Mouse (Mus musculus) stomach, embryonic 16.5 days (tissue): ENCODE measurements around the gene Eif4h. TPM values are rescaled to one million over a fixed set of nuclear protein-coding genes. Genes with fewer than 3 reads are reported as not detected.
A peak's percentile ranks its signal among the peaks of the same experiment; 100 is the strongest.
"Not testable (repeated sequence)": the region's sequence is repeated elsewhere in the genome, so short reads cannot be mapped to it uniquely, and the experiment has no call there.

Experiments used
- ATAC-seq: fragments of 200-750 bp; cut with Nextera tagmentation; 2 replicates; pipeline ENCODE4 v1.8.0; 2017; ENCODE audit warnings: moderate number of reproducible peaks, moderate TSS enrichment; ENCODE audit not compliant: insufficient read depth, low FRiP score
- H3K27ac ChIP-seq: fragments of 300-500 bp; sonication (generic); 2 replicates; pipeline ENCODE4 v1.5.1; 2014; ENCODE audit warnings: low read length
- H3K27me3 ChIP-seq: fragments of 300-500 bp; sonication (generic); 2 replicates; pipeline ENCODE4 v1.6.1; 2014; ENCODE audit warnings: low read length, control low read depth, mixed read lengths; ENCODE audit not compliant: control insufficient read depth, insufficient read depth
- H3K36me3 ChIP-seq: fragments of 300-500 bp; sonication (generic); 2 replicates; pipeline ENCODE4 v1.6.1; 2014; ENCODE audit warnings: low read length; ENCODE audit not compliant: control insufficient read depth, insufficient read depth
- H3K4me1 ChIP-seq: fragments of 300-500 bp; sonication (generic); 2 replicates; pipeline ENCODE4 v1.6.1; 2014; ENCODE audit warnings: low read length, control low read depth, mixed read lengths; ENCODE audit not compliant: control insufficient read depth, insufficient read depth
- H3K4me2 ChIP-seq: fragments of 300-500 bp; sonication (generic); 2 replicates; pipeline ENCODE4 v1.6.1; 2014; ENCODE audit warnings: low read depth, low read length, mixed read lengths
- H3K4me3 ChIP-seq: fragments of 300-500 bp; sonication (generic); replicated peaks from 2 replicates; pipeline ENCODE4 v1.5.1; 2014; ENCODE audit warnings: mild to moderate bottlenecking, low read length
- H3K9ac ChIP-seq: fragments of 300-500 bp; sonication (generic); 2 replicates; pipeline ENCODE4 v1.6.1; 2014; ENCODE audit warnings: low read length
- H3K9me3 ChIP-seq: fragments of 300-500 bp; sonication (generic); replicated peaks from 2 replicates; pipeline ENCODE4 v1.6.1; 2016; ENCODE audit warnings: low read length, control low read depth; ENCODE audit not compliant: control insufficient read depth
- WGBS: fragments of 180-500 bp; shearing (Covaris S2); extraction: QIAGEN DNeasy Blood & Tissue Kit; methylation state at CpG from one replicate; pipeline ENCODE4 v1.1.7; 2014; 5-methylcytosine and 5-hydroxymethylcytosine counted together
- polyA plus RNA-seq: library from polyadenylated mRNA; unstranded; fragments of >200 nt; fragmentation: Nextera tagmentation; extraction: Ambion mirVana; gene quantifications from 2 replicates; pipeline ENCODE4 v1.2.1, GENCODE M21; 2015

Eif4h gene
- polyA plus RNA-seq, 1 experiment from 2014 or later: 378 TPM

DNA sequence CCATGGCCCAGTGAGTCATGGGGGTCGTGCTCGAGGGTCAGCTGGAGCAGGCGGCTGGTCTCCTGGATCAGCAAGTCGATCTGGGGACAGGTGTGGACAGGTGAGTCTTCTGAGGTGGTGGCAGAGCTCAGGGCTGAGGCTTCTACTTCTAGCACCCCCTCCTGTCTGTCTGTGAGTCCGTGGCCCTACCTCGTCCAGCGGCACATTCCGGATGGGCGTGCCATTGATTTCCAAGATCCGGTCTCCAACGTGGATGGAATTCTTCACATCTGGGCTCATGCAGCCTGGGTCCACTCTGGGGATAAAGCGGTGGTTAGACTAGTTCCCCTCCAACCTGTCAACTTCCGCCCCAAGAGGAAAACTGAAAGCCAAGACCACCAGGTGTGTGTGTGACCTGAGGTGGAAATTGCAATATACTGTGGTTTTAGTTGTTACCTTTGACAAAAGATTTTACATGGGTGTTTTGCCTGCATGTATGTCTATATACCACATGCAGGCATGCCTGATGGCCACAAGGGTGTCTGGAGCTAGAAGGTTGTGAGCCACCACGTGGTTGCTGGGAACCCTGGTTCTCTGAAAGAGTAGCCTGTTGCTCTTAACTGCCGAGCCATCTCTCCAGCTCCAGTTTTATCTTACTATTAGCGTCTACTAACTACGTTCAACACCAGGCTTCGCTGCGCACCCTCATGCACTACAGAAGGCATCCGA is 29.9 kb upstream of the Eif4h start:
- 75% methylated on average over 20 of the region's 20 CpGs for WGBS
- Histone ChIP-seq H3K27ac (no peak overlapping the region), H3K9me3 (no peaks in the 10 kb centered on the region), H3K9ac (no peak overlapping the region), H3K4me2 (no peak overlapping the region), H3K4me1 (no peaks in the 10 kb centered on the region), H3K36me3 (peaks cover 3% of the 10 kb centered on the region; the same call in 1 of the 2 replicates), H3K4me3 (no peak overlapping the region), H3K27me3 (no peaks in the 10 kb centered on the region)
- ATAC-seq: no peak

DNA sequence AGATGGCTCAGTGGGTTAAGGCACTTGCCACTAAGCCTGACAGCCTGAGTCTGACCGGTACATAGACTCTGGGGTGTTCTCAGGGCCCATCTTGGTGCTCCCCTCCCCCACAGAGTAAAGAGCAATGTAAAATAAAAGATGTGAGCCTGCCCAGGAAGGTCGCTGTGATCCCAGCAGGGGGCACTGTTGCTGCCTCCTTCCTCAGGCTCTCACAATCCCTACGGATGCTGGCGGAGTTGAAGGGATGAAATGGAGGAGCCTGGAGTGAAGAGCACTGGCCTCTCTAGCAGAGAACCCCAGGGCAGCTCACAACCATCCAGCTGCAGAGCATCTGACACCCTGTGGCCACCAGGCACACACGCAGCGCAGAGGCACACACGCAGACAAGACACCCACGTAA is 29.2 kb upstream of the Eif4h start:
- H3K9ac ChIP-seq: no peak overlapping the region
- H3K27me3 ChIP-seq: no peaks in the 10 kb centered on the region
- no peak overlapping the region for H3K27ac ChIP-seq
- H3K4me3 ChIP-seq: no peak overlapping the region
- no peaks in the 10 kb centered on the region for H3K9me3 ChIP-seq
- H3K4me1 ChIP-seq: no peaks in the 10 kb centered on the region
- no peak for ATAC-seq
- 41% methylated on average over 8 of the region's 8 CpGs for WGBS
- H3K4me2 ChIP-seq: no peak overlapping the region
- peaks cover 3% of the 10 kb centered on the region; the same call in 1 of the 2 replicates for H3K36me3 ChIP-seq

DNA sequence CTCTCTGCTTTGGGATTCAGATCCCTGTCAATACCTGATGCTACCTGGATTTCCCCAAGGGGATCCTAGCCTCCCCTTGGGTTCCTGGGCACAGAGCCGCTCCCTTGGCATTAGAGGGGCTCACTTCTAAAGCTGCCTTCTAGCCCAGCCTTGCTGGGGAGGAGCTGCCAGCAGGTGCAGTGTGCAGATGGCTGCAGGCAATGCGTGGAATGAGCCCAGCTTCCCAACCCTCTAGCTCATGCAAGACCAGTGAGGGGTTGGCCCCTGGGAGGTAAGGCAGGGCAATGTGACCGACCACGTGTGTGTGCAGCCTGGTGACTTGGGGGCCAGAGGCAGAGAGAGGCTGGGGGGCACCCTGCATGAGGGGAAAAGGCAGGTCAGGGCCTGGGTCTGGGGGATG is 17.4 kb upstream of the Eif4h start:
- H3K27me3 ChIP-seq: no peaks in the 10 kb centered on the region
- H3K9me3 ChIP-seq: no peaks in the 10 kb centered on the region
- ATAC-seq: no peak
- H3K4me1 ChIP-seq: 0 out of 2 replicates have a peak, but pooled peaks cover 2% of the 10 kb centered on the region
- no peak overlapping the region for H3K27ac ChIP-seq
- 83% methylated on average over 4 of the region's 4 CpGs for WGBS
- H3K9ac ChIP-seq: no peak overlapping the region
- H3K4me2 ChIP-seq: no peak overlapping the region
- H3K4me3 ChIP-seq: no peak overlapping the region
- H3K36me3 ChIP-seq: no peaks in the 10 kb centered on the region

DNA sequence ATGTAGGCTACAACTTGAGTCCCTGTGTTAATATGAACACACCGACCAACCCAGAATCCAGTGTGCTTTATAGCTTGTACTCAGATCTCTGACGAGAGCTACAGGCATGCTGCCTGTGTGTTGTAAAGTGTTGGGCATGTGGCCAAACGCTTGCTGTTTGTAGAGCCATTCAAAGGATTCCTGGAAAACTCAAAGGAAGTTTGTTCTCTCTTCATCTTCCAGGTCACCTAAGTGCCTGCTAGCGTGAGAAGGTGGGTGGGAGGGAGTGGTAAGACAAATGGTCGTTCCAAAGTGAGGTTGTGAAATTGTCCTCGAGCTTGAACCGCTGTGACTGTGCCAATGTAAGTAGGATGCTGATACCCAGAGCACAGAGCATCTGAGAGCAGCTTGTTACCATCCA is 12.7 kb upstream of the Eif4h start:
- Histone ChIP-seq H3K4me1 (0 out of 2 replicates have a peak, but pooled peaks cover 3% of the 10 kb centered on the region), H3K9ac (no peak overlapping the region), H3K4me3 (no peak overlapping the region), H3K4me2 (no peak overlapping the region), H3K36me3 (no peaks in the 10 kb centered on the region), H3K9me3 (no peaks in the 10 kb centered on the region), H3K27me3 (no peaks in the 10 kb centered on the region), H3K27ac (no peak overlapping the region)
- 32% methylated on average over 7 of the region's 7 CpGs for WGBS
- no peak for ATAC-seq

DNA sequence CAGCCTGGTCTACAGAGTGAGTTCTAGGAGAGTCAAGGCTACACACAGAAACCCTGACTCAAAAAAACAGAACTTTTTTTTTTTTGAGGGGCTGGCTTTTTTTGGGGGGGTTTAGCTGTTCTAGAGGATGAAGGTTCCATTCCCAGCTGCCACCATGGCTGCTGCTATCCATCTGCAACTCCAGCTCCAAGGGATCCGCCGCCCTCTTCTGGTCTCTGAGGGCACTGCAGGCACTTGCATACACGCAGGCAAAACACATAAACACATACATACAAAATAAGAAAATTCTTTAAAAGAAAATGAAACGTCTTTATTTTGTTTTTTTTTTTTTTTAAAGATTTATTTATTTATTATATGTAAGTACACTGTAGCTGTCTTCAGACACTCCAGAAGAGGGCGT is 11.6 kb upstream of the Eif4h start:
- H3K27me3 ChIP-seq: no peaks in the 10 kb centered on the region
- no peak overlapping the region for H3K4me2 ChIP-seq
- no peak overlapping the region for H3K27ac ChIP-seq
- 45% methylated on average over 4 of the region's 5 CpGs for WGBS
- ATAC-seq: no peak
- no peaks in the 10 kb centered on the region for H3K9me3 ChIP-seq
- 0 out of 2 replicates have a peak, but pooled peaks cover 3% of the 10 kb centered on the region for H3K4me1 ChIP-seq
- no peak overlapping the region for H3K9ac ChIP-seq
- no peak overlapping the region for H3K4me3 ChIP-seq
- H3K36me3 ChIP-seq: no peaks in the 10 kb centered on the region

DNA sequence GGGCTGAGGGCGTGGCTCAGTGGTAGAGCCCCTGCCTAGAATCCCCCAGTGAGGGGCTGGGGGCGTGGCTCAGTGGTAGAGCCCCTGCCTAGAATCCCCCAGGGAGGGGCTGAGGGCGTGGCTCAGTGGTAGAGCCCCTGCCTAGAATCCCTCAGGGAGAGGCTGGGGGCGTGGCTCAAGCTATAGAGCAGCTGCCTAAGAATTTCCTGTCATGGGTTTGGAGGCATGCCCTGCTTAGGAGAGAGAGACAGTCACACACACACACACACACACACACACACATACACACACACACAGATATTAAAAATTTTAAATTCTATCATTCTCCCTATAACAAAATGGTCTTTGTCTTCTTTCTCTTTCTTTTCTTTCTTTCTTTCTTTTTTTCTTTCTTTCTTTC is 9.7 kb upstream of the Eif4h start:
- not testable (repeated sequence) for H3K9me3 ChIP-seq, H3K36me3 ChIP-seq, ATAC-seq, H3K9ac ChIP-seq, H3K4me3 ChIP-seq, H3K27me3 ChIP-seq, H3K4me2 ChIP-seq, H3K27ac ChIP-seq, H3K4me1 ChIP-seq
- WGBS: 89% methylated on average over 3 of the region's 4 CpGs

DNA sequence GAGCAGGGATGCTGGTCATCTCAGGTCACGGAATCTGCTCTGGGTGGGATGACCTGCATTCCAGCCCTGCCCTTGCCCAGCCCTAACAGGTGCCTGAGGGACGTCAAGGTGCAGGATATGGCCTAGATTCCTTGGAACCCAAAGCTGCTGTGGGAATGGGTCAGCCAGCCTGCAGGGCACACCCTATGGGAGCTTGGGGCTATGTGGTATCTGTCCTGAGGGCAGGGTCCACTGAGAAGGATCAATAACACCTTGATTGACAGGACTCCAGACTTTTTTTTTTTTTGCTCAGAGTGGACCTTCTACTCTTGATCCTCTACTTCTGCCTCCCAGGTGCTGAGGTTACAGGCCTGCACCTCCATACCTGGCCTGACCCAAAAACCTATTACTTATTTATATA is 8.1 kb upstream of the Eif4h start:
- Histone ChIP-seq H3K36me3 (no peaks in the 10 kb centered on the region), H3K27ac (no peak overlapping the region), H3K4me2 (no peak overlapping the region), H3K4me1 (peaks cover 3% of the 10 kb centered on the region; the same call in 1 of the 2 replicates), H3K27me3 (no peaks in the 10 kb centered on the region), H3K4me3 (no peak overlapping the region), H3K9me3 (no peaks in the 10 kb centered on the region), H3K9ac (no peak overlapping the region)
- WGBS: 77% methylated on average over 2 of the region's 2 CpGs
- ATAC-seq: no peak

DNA sequence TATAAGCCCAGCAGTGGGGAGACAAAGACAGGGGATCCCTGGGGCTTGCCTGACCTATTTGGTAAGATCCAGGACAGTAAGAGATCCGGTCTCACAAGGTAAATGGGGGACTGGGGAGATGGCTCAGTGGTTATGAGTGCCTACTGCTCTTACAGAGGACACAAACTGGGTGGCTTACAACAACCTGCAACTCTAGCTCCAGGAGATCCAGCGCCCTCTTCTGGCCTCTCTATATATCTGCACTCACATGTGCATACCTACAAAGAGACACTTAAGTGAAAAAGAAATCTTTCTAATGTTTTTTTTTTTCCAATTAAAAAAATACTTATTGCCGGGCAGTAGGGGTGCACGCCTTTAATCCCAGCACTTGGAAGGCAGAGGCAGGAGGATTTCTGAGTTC is 7.2 kb upstream of the Eif4h start:
- WGBS: 71% methylated on average over 4 of the region's 4 CpGs
- Histone ChIP-seq H3K4me1 (no peaks in the 10 kb centered on the region; the same call in 1 of the 2 replicates), H3K4me3 (no peak overlapping the region), H3K27ac (no peak overlapping the region), H3K27me3 (no peaks in the 10 kb centered on the region), H3K4me2 (no peak overlapping the region), H3K9me3 (no peaks in the 10 kb centered on the region), H3K36me3 (no peaks in the 10 kb centered on the region), H3K9ac (no peak overlapping the region)
- no peak for ATAC-seq

DNA sequence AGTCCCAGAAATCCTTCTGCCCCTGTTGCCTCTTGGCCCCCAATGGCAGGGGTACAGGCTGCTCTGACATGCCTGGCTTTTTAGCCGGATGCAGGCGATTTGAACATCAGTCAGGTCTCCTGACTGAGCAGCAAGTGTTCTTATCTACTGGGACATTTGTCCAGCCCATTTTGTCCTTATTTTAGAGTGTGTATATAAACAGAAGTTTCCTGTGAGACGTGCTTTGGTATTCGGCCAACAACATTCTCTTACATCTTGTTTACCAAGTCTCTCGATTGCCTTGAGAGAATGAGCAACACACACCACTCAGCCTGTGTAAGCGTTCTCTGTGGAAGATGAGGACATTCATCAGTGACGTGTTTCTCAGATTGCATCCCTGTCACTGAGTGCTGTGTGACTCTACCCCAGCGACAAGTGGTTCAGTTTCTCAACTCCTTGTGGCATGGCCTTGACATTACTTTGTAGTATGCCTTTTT is 5.4 kb upstream of the Eif4h start:
- peak; percentile 47; the same call in 1 of the 2 replicates for ATAC-seq
- Histone ChIP-seq H3K4me1 (no peaks in the 10 kb centered on the region; the same call in 1 of the 2 replicates), H3K9me3 (no peaks in the 10 kb centered on the region), H3K4me2 (no peak overlapping the region), H3K36me3 (no peaks in the 10 kb centered on the region), H3K27ac (peak overlapping the region; percentile 39; the same call in 1 of the 2 replicates), H3K27me3 (no peaks in the 10 kb centered on the region), H3K4me3 (no peak overlapping the region), H3K9ac (no peak overlapping the region)
- 18% methylated on average over 8 of the region's 8 CpGs for WGBS
